Mouse (Mus musculus) CH12.LX (cell line): ENCODE data around the gene Gm10972. TPM values are rescaled to one million over a fixed set of nuclear protein-coding genes. Genes with fewer than 3 reads are reported as not detected.

ENCODE experiments used
- DNase-seq: peaks from one replicate; pipeline ENCODE4 v3.0.0-alpha.2; 2013; ENCODE audit errors: extremely low read depth
- H3K27ac ChIP-seq: 2 replicates; pipeline ENCODE4 v1.5.1; 2012; ENCODE audit warnings: low read depth, mild to moderate bottlenecking, control low read depth, moderate library complexity; ENCODE audit not compliant: insufficient read depth
- H3K27me3 ChIP-seq: replicated peaks from 2 replicates; pipeline ENCODE3; 2012; ENCODE audit warnings: inconsistent platforms
- H3K36me3 ChIP-seq, 2 experiments: replicated peaks in 1 of 2; 2 replicates each; pipeline versions ENCODE3 to v1.6.1; 2012; ENCODE audit warnings: inconsistent platforms in 1 of 2, low read length in 1 of 2, mild to moderate bottlenecking in 1 of 2, mixed read lengths in 1 of 2, moderate library complexity in 1 of 2; ENCODE audit not compliant: control insufficient read depth in 1 of 2, insufficient read depth in 1 of 2
- H3K4me1 ChIP-seq, 2 experiments: 2 replicates each; pipeline ENCODE4 v1.6.1; 2012; ENCODE audit warnings: inconsistent platforms in 1 of 2, moderate library complexity in 1 of 2; ENCODE audit not compliant: insufficient read depth in 2 of 2, control insufficient read depth in 1 of 2
- H3K4me2 ChIP-seq: 2 replicates; pipeline ENCODE4 v1.6.1; 2012; ENCODE audit warnings: low read depth, mild to moderate bottlenecking, control low read depth; ENCODE audit not compliant: poor library complexity, insufficient read depth, severe bottlenecking
- H3K4me3 ChIP-seq, 3 experiments: fragments of 150-350 bp in 1 of 3; sonication (generic) in 1 of 3; replicated peaks in 1 of 3; 2 replicates each; pipeline versions ENCODE3 to v1.5.1; 2011 to 2012; ENCODE audit warnings: low read depth in 2 of 3, low read length in 2 of 3, mild to moderate bottlenecking in 2 of 3, moderate library complexity in 2 of 3, control low read depth in 1 of 3, improper control_type of control experiment in 1 of 3, inconsistent platforms in 1 of 3, mixed read lengths in 1 of 3; ENCODE audit not compliant: poor library complexity in 1 of 3
- H3K79me2 ChIP-seq: replicated peaks from 2 replicates; pipeline ENCODE4 v1.6.1; 2012; ENCODE audit warnings: mild to moderate bottlenecking, moderate library complexity; ENCODE audit not compliant: control insufficient read depth, poor library complexity, insufficient read depth, severe bottlenecking; ENCODE audit errors: extremely low read depth
- H3K9ac ChIP-seq: 2 replicates; pipeline ENCODE4 v1.6.1; 2012; ENCODE audit warnings: low read depth, mild to moderate bottlenecking, control low read depth, moderate library complexity; ENCODE audit not compliant: insufficient read depth
- H3K9me3 ChIP-seq: replicated peaks from 2 replicates; pipeline ENCODE3; 2012; ENCODE audit warnings: low read length, inconsistent platforms, mixed read lengths
- BHLHE40 ChIP-seq: IDR thresholded peaks from 2 replicates; pipeline ENCODE4 v1.6.1; 2011; ENCODE audit warnings: mild to moderate bottlenecking, low read depth, low read length, improper control_type of control experiment
- CHD1 ChIP-seq: IDR thresholded peaks from 2 replicates; pipeline ENCODE4 v1.6.1; 2012; ENCODE audit warnings: low read depth, low read length, improper control_type of control experiment, inconsistent platforms
- CHD2 ChIP-seq: IDR thresholded peaks from 2 replicates; pipeline ENCODE4 v1.6.1; 2011; ENCODE audit warnings: low read length, improper control_type of control experiment
- CTCF ChIP-seq, 2 experiments: IDR thresholded peaks in 1 of 2; conservative IDR thresholded peaks in 1 of 2; 2 replicates each; pipeline ENCODE4 v1.5.1; 2011 to 2012; ENCODE audit warnings: low read depth in 2 of 2, low read length in 2 of 2, improper control_type of control experiment in 1 of 2, inconsistent platforms in 1 of 2, mild to moderate bottlenecking in 1 of 2, moderate library complexity in 1 of 2
- E2F4 ChIP-seq: IDR thresholded peaks from 2 replicates; pipeline ENCODE4 v1.6.1; 2011; ENCODE audit warnings: low read depth, low read length, improper control_type of control experiment; ENCODE audit not compliant: insufficient replicate concordance
- ETS1 ChIP-seq: conservative IDR thresholded peaks from 2 replicates; pipeline ENCODE4 v1.6.1; 2012; ENCODE audit warnings: low read depth, mild to moderate bottlenecking, inconsistent platforms, low read length, improper control_type of control experiment, moderate library complexity
- GABPA ChIP-seq: IDR thresholded peaks from 2 replicates; pipeline ENCODE4 v1.6.1; 2012; ENCODE audit warnings: low read depth, low read length, improper control_type of control experiment, inconsistent platforms; ENCODE audit not compliant: insufficient replicate concordance
- JUND ChIP-seq: conservative IDR thresholded peaks from 2 replicates; pipeline ENCODE4 v1.6.1; 2011; ENCODE audit warnings: low read depth, low read length, improper control_type of control experiment
- KAT2A ChIP-seq: IDR thresholded peaks from 2 replicates; pipeline ENCODE4 v1.6.1; 2012; ENCODE audit warnings: low read length, improper control_type of control experiment, inconsistent platforms; ENCODE audit not compliant: insufficient replicate concordance
- MAFK ChIP-seq: IDR thresholded peaks from 2 replicates; pipeline ENCODE4 v1.6.1; 2011; ENCODE audit warnings: low read length, improper control_type of control experiment; ENCODE audit not compliant: insufficient replicate concordance
- MYC ChIP-seq: IDR thresholded peaks from 2 replicates; pipeline ENCODE4 v1.6.1; 2011; ENCODE audit warnings: low read depth, mild to moderate bottlenecking, improper control_type of control experiment, low read length
- NELFE ChIP-seq: IDR thresholded peaks from 2 replicates; pipeline ENCODE4 v1.6.1; 2011; ENCODE audit warnings: low read depth, low read length, improper control_type of control experiment
- PAX5 ChIP-seq: IDR thresholded peaks from 2 replicates; pipeline ENCODE4 v1.6.1; 2012; ENCODE audit warnings: low read length, inconsistent platforms, mixed read lengths
- POLR2A ChIP-seq: IDR thresholded peaks from 2 replicates; pipeline ENCODE4 v1.6.1; 2011; ENCODE audit warnings: low read depth, mild to moderate bottlenecking, improper control_type of control experiment, low read length
- RAD21 ChIP-seq: IDR thresholded peaks from 2 replicates; pipeline ENCODE4 v1.6.1; 2011; ENCODE audit warnings: low read depth, mild to moderate bottlenecking, low read length, improper control_type of control experiment, moderate library complexity
- SIN3A ChIP-seq: IDR thresholded peaks from 2 replicates; pipeline ENCODE4 v1.6.1; 2012; ENCODE audit warnings: low read length, improper control_type of control experiment, inconsistent platforms
- SMC3 ChIP-seq: IDR thresholded peaks from 2 replicates; pipeline ENCODE4 v1.6.1; 2011; ENCODE audit warnings: low read depth, low read length, improper control_type of control experiment
- TCF12 ChIP-seq: IDR thresholded peaks from 2 replicates; pipeline ENCODE4 v1.6.1; 2014; ENCODE audit warnings: low read depth, mild to moderate bottlenecking, inconsistent platforms, low read length, improper control_type of control experiment
- UBTF ChIP-seq: IDR thresholded peaks from 2 replicates; pipeline ENCODE4 v1.6.1; 2012; ENCODE audit warnings: low read depth, mild to moderate bottlenecking, inconsistent platforms, low read length, improper control_type of control experiment, moderate library complexity
- ZKSCAN1 ChIP-seq: IDR thresholded peaks from 2 replicates; pipeline ENCODE4 v1.6.1; 2012; ENCODE audit warnings: low read depth, inconsistent platforms, low read length, improper control_type of control experiment, borderline replicate concordance
- ZMIZ1 ChIP-seq: IDR thresholded peaks from 2 replicates; pipeline ENCODE4 v1.6.1; 2012; ENCODE audit warnings: low read depth, mild to moderate bottlenecking, inconsistent platforms, low read length, improper control_type of control experiment
- ZNF384 ChIP-seq: IDR thresholded peaks from 2 replicates; pipeline ENCODE4 v1.6.1; 2012; ENCODE audit warnings: low read depth, low read length, improper control_type of control experiment, inconsistent platforms
- dilution Hi-C: fragments of 300-500 bp; cut with MboI; formaldehyde crosslinking; loops from 2 replicates; pipeline ENCODE4 v1.14.3; 2020; ENCODE audit warnings: low sequenced_read_pairs; ENCODE audit not compliant: extremely low pct_unique_long_range_greater_than_20kb, extremely low pct_ligation_motif_present
- in situ Hi-C: fragments of 300-500 bp; cut with MboI; formaldehyde crosslinking; loops from 3 replicates; pipeline ENCODE4 v1.14.3; 2019; ENCODE audit warnings: low sequenced_read_pairs, low pct_ligation_motif_present, low pct_unique_long_range_greater_than_20kb, mixed read lengths
- polyA plus RNA-seq: library from polyadenylated mRNA; unstranded; fragments of >175 nt; gene quantifications from 2 replicates; pipeline ENCODE4 v1.2.1, GENCODE M21; 2012; ENCODE audit warnings: low read depth; ENCODE audit not compliant: insufficient read length
- total RNA-seq, 2 experiments: library from RNA; depleted of rRNA; stranded (reverse); fragments of 300-350 nt in 1 of 2; fragments of >200 nt in 1 of 2; gene quantifications; 2 replicates each; pipeline ENCODE4 v1.2.3; 2012 to 2014

Gene Gm10972
- total and polyA plus RNA-seq, 3 experiments: not detected

GRCm38 (mm10) chr3:94610581-94610980, 32.3 kb upstream of the Gm10972 start:
- Histone ChIP-seq H3K27ac (no peak overlapping the region), H3K4me3 (no peak overlapping the region), H3K36me3 (peaks cover 0 to 8% of the 10 kb centered on the region in 2 experiments), H3K9ac (no peak overlapping the region), H3K9me3 (no peaks in the 10 kb centered on the region), H3K27me3 (no peaks in the 10 kb centered on the region), H3K79me2 (no peaks in the 10 kb centered on the region), H3K4me2 (no peak overlapping the region), H3K4me1 (peaks cover 26 to 60% of the 10 kb centered on the region in 2 experiments)
- no peak for DNase-seq
- TF ChIP-seq E2F4: no peak
- TF ChIP-seq NELFE: no peak
- TF ChIP-seq CHD2: no peak
- peak; percentile 44 for TF ChIP-seq ETS1
- 0 out of 2 replicates have a peak, but pooled peaks have one; percentile 41 for TF ChIP-seq JUND
- no peak for TF ChIP-seq SMC3
- dilution Hi-C loops (no loop called here), in situ Hi-C loops (loop anchor here (25.0 kb wide), 1 partner anchor 148 kb away; no protein-coding TSS in a partner anchor)

GRCm38 (mm10) chr3:94611343-94611742, 31.6 kb upstream of the Gm10972 start:
- TF ChIP-seq SIN3A: no peak
- TF ChIP-seq KAT2A: no peak
- no peak for TF ChIP-seq POLR2A
- no peak for TF ChIP-seq CTCF (conservative IDR thresholded peaks at IDR 0.05 in 1 of 2, IDR thresholded peaks at IDR 0.05 in 1 of 2; ENCODE audit: low read depth in 2 of 2, low read length in 2 of 2)
- no peak for TF ChIP-seq PAX5
- no peak for TF ChIP-seq TCF12
- no peak for TF ChIP-seq CHD1
- no peak for TF ChIP-seq BHLHE40
- TF ChIP-seq ZNF384: no peak
- no peak for TF ChIP-seq ZKSCAN1
- no peak for TF ChIP-seq RAD21
- no peak for TF ChIP-seq CHD2
- TF ChIP-seq MYC: no peak
- no peak for TF ChIP-seq UBTF
- TF ChIP-seq MAFK: no peak
- no peak for TF ChIP-seq GABPA
- TF ChIP-seq ZMIZ1: no peak
- H3K4me1 ChIP-seq: peaks cover 26 to 67% of the 10 kb centered on the region in 2 experiments
- DNase-seq: no peak
- no peak overlapping the region for H3K4me2 ChIP-seq
- H3K27ac ChIP-seq: no peak overlapping the region
- no peaks in the 10 kb centered on the region for H3K79me2 ChIP-seq
- no peaks in the 10 kb centered on the region for H3K27me3 ChIP-seq
- H3K9me3 ChIP-seq: no peaks in the 10 kb centered on the region
- no peak overlapping the region for H3K4me3 ChIP-seq
- H3K9ac ChIP-seq: no peak overlapping the region
- in situ Hi-C loops: loop anchor here (25.0 kb wide), 1 partner anchor 149 kb away; no protein-coding TSS in a partner anchor
- dilution Hi-C loops: no loop called here
- H3K36me3 ChIP-seq: peaks cover 0 to 11% of the 10 kb centered on the region in 2 experiments
